Mouse (Mus musculus) embryonic fibroblast, embryonic 13.5 days (primary cell): ENCODE results near the gene Fzr1.

ENCODE experiments used
- CTCF ChIP-seq: IDR thresholded peaks from 2 replicates; pipeline ENCODE4 v1.5.1; 2011; ENCODE audit warnings: mild to moderate bottlenecking, control low read depth, low read length, moderate library complexity, borderline replicate concordance; ENCODE audit not compliant: insufficient read depth
- POLR2A ChIP-seq: IDR thresholded peaks from 2 replicates; pipeline ENCODE4 v1.6.1; 2011; ENCODE audit warnings: low read depth, mild to moderate bottlenecking, control low read depth, low read length, moderate library complexity

GRCm38 (mm10) chr10:81384605-81384982 is 6.3 kb upstream of the Fzr1 start:
- TF ChIP-seq POLR2A (no peak), CTCF (no peak)
